Mouse (Mus musculus) cerebellum, adult 2 months (tissue): ENCODE measurements at regions not wholly inside any gene's neighbourhood (a gene's known extent, or its start where the extent isn't known, plus 50 kb on each side); places are given as distances from the start of the nearest gene placed in this dataset.
"Not testable (repeated sequence)": the region's sequence is repeated elsewhere in the genome, so short reads cannot be mapped to it uniquely, and the experiment has no call there.

Source experiments
- DNase-seq, 2 experiments: peaks; one replicate each; pipeline ENCODE4 v3.0.0; 2021
- H3K27ac ChIP-seq: fragments of 200-500 bp; 2 replicates; pipeline ENCODE4 v1.5.1; 2012; ENCODE audit warnings: low read length, control low read depth, inconsistent platforms; ENCODE audit not compliant: insufficient read depth
- H3K27me3 ChIP-seq: fragments of 200-500 bp; 2 replicates; pipeline ENCODE4 v1.6.1; 2012; ENCODE audit warnings: inconsistent platforms, mild to moderate bottlenecking, low read length, moderate library complexity; ENCODE audit not compliant: control insufficient read depth, insufficient read depth
- H3K4me1 ChIP-seq: fragments of 200-500 bp; 2 replicates; pipeline ENCODE4 v1.6.1; 2011; ENCODE audit warnings: low read length; ENCODE audit not compliant: control insufficient read depth, insufficient read depth
- H3K4me3 ChIP-seq: fragments of 200-500 bp; replicated peaks from 2 replicates; pipeline ENCODE3; 2011; ENCODE audit warnings: mild to moderate bottlenecking, low read depth, low read length, control low read depth; ENCODE audit not compliant: insufficient read depth
- CTCF ChIP-seq: fragments of 200-500 bp; IDR thresholded peaks from 2 replicates; pipeline ENCODE4 v1.5.1; 2011; ENCODE audit warnings: low read depth, mild to moderate bottlenecking, control low read depth, low read length, moderate library complexity, borderline replicate concordance; ENCODE audit not compliant: insufficient read depth
- POLR2A ChIP-seq: fragments of 200-500 bp; IDR thresholded peaks from 2 replicates; pipeline ENCODE4 v1.6.1; 2011; ENCODE audit warnings: low read length, control low read depth, borderline replicate concordance; ENCODE audit not compliant: insufficient read depth
- WGBS: fragments of 180-500 bp; shearing (Covaris S2); methylation state at CpG from one replicate; pipeline ENCODE4 v1.1.7; 2018; 5-methylcytosine and 5-hydroxymethylcytosine counted together

DNA sequence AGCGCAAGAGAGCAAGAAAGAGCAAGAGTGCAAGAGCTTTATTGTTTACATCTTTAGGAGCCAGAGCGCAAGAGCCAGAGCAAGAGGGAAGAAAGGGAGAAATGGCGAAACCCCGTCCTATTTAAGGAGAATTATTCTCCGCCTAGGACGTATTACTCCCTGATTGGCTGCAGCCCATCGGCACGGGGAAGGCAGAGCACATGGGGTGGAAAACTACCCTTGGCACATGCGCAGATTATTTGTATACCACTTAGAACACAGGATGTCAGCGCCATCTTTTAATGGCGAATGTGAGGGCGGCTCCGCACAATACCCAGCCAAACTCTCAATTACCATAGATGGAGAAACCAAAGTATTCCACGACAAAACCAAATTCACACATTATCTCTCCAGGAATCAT, 2464.4 kb upstream of the Pcdh20 start:
- WGBS: 95% methylated on average over 14 of the region's 14 CpGs
- H3K4me1 ChIP-seq, H3K27me3 ChIP-seq, DNase-seq, H3K27ac ChIP-seq, H3K4me3 ChIP-seq: not testable (repeated sequence)

DNA sequence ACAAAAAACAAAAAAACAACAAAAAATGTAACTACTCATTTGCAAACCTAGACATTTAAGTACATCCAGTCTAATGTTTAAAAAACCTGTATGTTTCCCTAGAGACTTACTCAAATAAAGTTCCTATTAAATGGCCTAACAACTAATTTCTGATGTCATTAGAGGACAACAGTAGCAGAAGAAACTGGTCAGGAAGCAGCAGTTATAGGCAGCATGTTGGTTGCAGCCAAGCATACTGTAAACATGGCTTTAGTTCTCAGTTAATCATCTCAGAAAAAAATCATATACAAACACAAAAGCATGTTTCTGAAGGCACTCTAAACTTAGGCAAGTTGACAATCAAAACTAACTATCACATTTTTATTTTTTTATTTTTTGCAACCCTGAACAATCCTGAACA, 2434.1 kb upstream of the Pcdh20 start:
- H3K4me1 ChIP-seq: no peaks in the 10 kb centered on the region
- TF ChIP-seq POLR2A (no peak), CTCF (no peak)
- H3K27ac ChIP-seq: no peak overlapping the region
- no peak overlapping the region for H3K4me3 ChIP-seq
- no peak for DNase-seq
- no peaks in the 10 kb centered on the region for H3K27me3 ChIP-seq

DNA sequence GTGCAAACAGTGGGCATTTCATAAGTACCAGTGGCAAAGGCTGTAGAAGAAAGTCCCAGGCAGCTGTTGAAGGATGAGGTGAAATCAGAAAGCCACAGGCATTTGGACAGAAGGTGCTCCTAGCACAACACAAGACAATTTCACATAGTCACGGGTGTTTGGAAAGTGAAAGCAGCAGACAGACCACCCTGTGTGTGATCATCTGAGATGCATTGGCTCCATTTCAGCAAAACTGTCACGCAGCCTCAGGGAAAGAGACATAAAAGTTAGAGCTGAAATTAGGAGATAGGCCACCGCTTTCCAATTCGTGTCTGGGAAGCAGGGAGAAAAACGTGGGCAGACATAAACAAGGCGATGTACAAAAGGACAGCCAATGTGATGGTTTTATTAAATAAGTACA, 2418.5 kb upstream of the Pcdh20 start:
- H3K27me3 ChIP-seq: no peaks in the 10 kb centered on the region
- no peaks in the 10 kb centered on the region for H3K4me1 ChIP-seq
- 8% methylated on average over 6 of the region's 6 CpGs for WGBS
- peak in 1 of 2 experiments; percentile 0 for DNase-seq
- TF ChIP-seq POLR2A (no peak), CTCF (no peak)
- H3K4me3 ChIP-seq: no peak overlapping the region
- no peak overlapping the region for H3K27ac ChIP-seq
